Comparison of ENCODE assay signal across 11 mouse cellular contexts in genomic region chr15:31827219-31827618, GRCm38 (mm10).
DNase-seq lines count a peak whose midpoint lies in the region; ATAC-seq and TF ChIP-seq lines count a peak whose summit lies in the region.
"Had no signal": no experiment of that assay in that cellular context is flagged by ENCODE, and none has a peak within 500 bp of the region (broad histone marks: within the 10 kb centered on the region; RNA-seq: fewer than 3 reads in every experiment).

No protein-coding gene starts in this region.

- peak; percentile 49 for TF ChIP-seq CTCF in left cerebral cortex, adult 2 months (IDR thresholded peaks at IDR 0.05)

- no peak overlapping the region for H3K9ac ChIP-seq in forebrain, embryonic 13.5 days
- no peak overlapping the region for H3K9ac ChIP-seq in forebrain, embryonic 16.5 days (replicated peaks; ENCODE audit: low read depth, low read length)
- H3K9ac ChIP-seq in ES-E14 (ENCODE audit: insufficient read depth, low read depth, low read length, poor library complexity, severe bottlenecking): no peak overlapping the region
- H3K9ac ChIP-seq: forebrain, postnatal 0 days; limb, embryonic 15.5 days had no signal

- in situ Hi-C loops in ES-E14 (cut with MboI; ENCODE audit: low sequenced_read_pairs in 2 of 2, unreplicated experiment in 2 of 2): no loop called here

- no peak overlapping the region for H3K27ac ChIP-seq in forebrain, embryonic 13.5 days
- no peak overlapping the region for H3K27ac ChIP-seq in forebrain, embryonic 16.5 days (ENCODE audit: low read length)
- no peak overlapping the region for H3K27ac ChIP-seq in left cerebral cortex, adult 2 months
- H3K27ac ChIP-seq in ES-E14 (ENCODE audit: insufficient read depth, low read depth, low read length, poor library complexity, severe bottlenecking): no peak overlapping the region
- H3K27ac ChIP-seq: hindbrain, postnatal 0 days; limb, embryonic 15.5 days had no signal

- DNase-seq in left cerebral cortex, adult 2 months (ENCODE audit: extremely low spot score in 1 of 2, low spot score in 2 of 2): peak in 1 of 2 experiments; percentile 11
- no peak for DNase-seq in left cerebral cortex, postnatal 10 days (ENCODE audit: extremely low spot score in 1 of 2, low spot score in 2 of 2)
- peak; percentile 22 for DNase-seq in ES-E14 (ENCODE audit: low read depth, low spot score)
- peak; percentile 26 for DNase-seq in cerebellum, adult 9-10 months
- no peak for DNase-seq in layer of hippocampus, adult 8-10 months (ENCODE audit: low spot score in 2 of 2)
- DNase-seq in embryo, embryonic 11 days: no peak
- DNase-seq: forebrain, postnatal 0 days had no signal

- H3K36me3 ChIP-seq in forebrain, embryonic 13.5 days (ENCODE audit: poor library complexity, severe bottlenecking): no peaks in the 10 kb centered on the region
- no peaks in the 10 kb centered on the region for H3K36me3 ChIP-seq in forebrain, embryonic 16.5 days (ENCODE audit: control insufficient read depth, insufficient read depth)
- no peaks in the 10 kb centered on the region for H3K36me3 ChIP-seq in ES-E14 (ENCODE audit: control insufficient read depth, insufficient read depth, low read length, poor library complexity, severe bottlenecking)
- H3K36me3 ChIP-seq: limb, embryonic 15.5 days had no signal

- 0 out of 2 replicates have a peak, but pooled peaks have one; percentile 13 for ATAC-seq in forebrain, embryonic 13.5 days
- ATAC-seq in forebrain, embryonic 16.5 days: no peak
- ATAC-seq: forebrain, postnatal 0 days had no signal

- 97% methylated on average over 6 of the region's 6 CpGs for WGBS in forebrain, embryonic 13.5 days
- 93% methylated on average over 6 of the region's 6 CpGs for WGBS in forebrain, embryonic 16.5 days

- no peaks in the 10 kb centered on the region for H3K4me1 ChIP-seq in forebrain, embryonic 13.5 days
- no peaks in the 10 kb centered on the region for H3K4me1 ChIP-seq in forebrain, embryonic 16.5 days (replicated peaks; ENCODE audit: control insufficient read depth, insufficient read depth, low read length)
- H3K4me1 ChIP-seq in ES-E14 (ENCODE audit: control insufficient read depth in 2 of 2, insufficient read depth in 2 of 2, low read length in 2 of 2, poor library complexity in 1 of 2): no peaks in the 10 kb centered on the region
- H3K4me1 ChIP-seq: limb, embryonic 15.5 days had no signal

- intact Hi-C loops in left cerebral cortex, adult 2 months (cut with DNase I): no loop called here
- intact Hi-C loops in left cerebral cortex, postnatal 10 days (cut with DNase I): no loop called here

- H3K4me3 ChIP-seq in forebrain, embryonic 13.5 days: no peak overlapping the region
- no peak overlapping the region for H3K4me3 ChIP-seq in forebrain, embryonic 16.5 days (replicated peaks; ENCODE audit: low read length)
- no peak overlapping the region for H3K4me3 ChIP-seq in left cerebral cortex, adult 2 months
- H3K4me3 ChIP-seq in ES-E14 (ENCODE audit: insufficient read depth in 1 of 2, low read depth in 1 of 2, low read length in 2 of 2, poor library complexity in 1 of 2, severe bottlenecking in 1 of 2): no peak overlapping the region
- H3K4me3 ChIP-seq: limb, embryonic 15.5 days had no signal

- H3K4me2 ChIP-seq in forebrain, embryonic 13.5 days: no peak overlapping the region
- no peak overlapping the region for H3K4me2 ChIP-seq in forebrain, embryonic 16.5 days (ENCODE audit: low read length)
- H3K4me2 ChIP-seq: limb, embryonic 15.5 days had no signal

- H3K9me3 ChIP-seq in forebrain, embryonic 13.5 days (replicated peaks): 0 out of 2 replicates have a peak, but pooled peaks cover 3% of the 10 kb centered on the region
- H3K9me3 ChIP-seq in forebrain, embryonic 16.5 days (ENCODE audit: control insufficient read depth, low read length): no peaks in the 10 kb centered on the region
- no peaks in the 10 kb centered on the region for H3K9me3 ChIP-seq in ES-E14 (ENCODE audit: control insufficient read depth, insufficient read depth, low read depth, low read length)
- H3K9me3 ChIP-seq: limb, embryonic 15.5 days had no signal

- no peaks in the 10 kb centered on the region for H3K27me3 ChIP-seq in forebrain, embryonic 13.5 days
- no peaks in the 10 kb centered on the region for H3K27me3 ChIP-seq in forebrain, embryonic 16.5 days (replicated peaks; ENCODE audit: control insufficient read depth, insufficient read depth, low read length)
- H3K27me3 ChIP-seq: limb, embryonic 15.5 days had no signal

TF ChIP-seq in ES-E14, 5 proteins besides CTCF, POLR2A, EP300 and RAD21:
- TF ChIP-seq ZC3H11A (IDR thresholded peaks at IDR 0.05; ENCODE audit: borderline replicate concordance, low read depth, low read length): no peak
- TF ChIP-seq ZNF384 (IDR thresholded peaks at IDR 0.05; ENCODE audit: low read depth, low read length): no peak
- TF ChIP-seq CHD2 (IDR thresholded peaks at IDR 0.05; ENCODE audit: low read depth, low read length): no peak
- TF ChIP-seq MAFK (IDR thresholded peaks at IDR 0.05; ENCODE audit: insufficient read depth, low read depth, low read length): no peak
- no peak for TF ChIP-seq HCFC1 (IDR thresholded peaks at IDR 0.05; ENCODE audit: borderline replicate concordance, insufficient read depth, low read length)

Comparison
In these comparisons a context has a peak if more than half of its experiments do, and no peak if none do; other contexts are left out.
1. DNase-seq: peak in ES-E14 (single experiment) and cerebellum, adult 9-10 months (single experiment); none in left cerebral cortex, postnatal 10 days (0 of 2), layer of hippocampus, adult 8-10 months (0 of 2) and embryo, embryonic 11 days (single experiment).